Mouse (Mus musculus) liver, adult 2 months (tissue): Measurements from ENCODE around the gene Myo16. TPM values are rescaled to one million over a fixed set of nuclear protein-coding genes. Genes with fewer than 3 reads are reported as not detected.

ENCODE experiments used
- DNase-seq: peaks from one replicate; pipeline ENCODE4 v3.0.0-alpha.2; 2011; ENCODE audit warnings: low read depth, low spot score; ENCODE audit errors: extremely low read depth
- H3K27ac ChIP-seq: fragments of 200-500 bp; replicated peaks from 2 replicates; pipeline ENCODE4 v1.5.1; 2012; ENCODE audit warnings: low read depth, mild to moderate bottlenecking, control low read depth, inconsistent platforms, low read length; ENCODE audit not compliant: insufficient read depth
- H3K27me3 ChIP-seq: fragments of 200-500 bp; 2 replicates; pipeline ENCODE4 v1.6.1; 2012; ENCODE audit warnings: mild to moderate bottlenecking, moderate library complexity, low read length, inconsistent platforms; ENCODE audit not compliant: control insufficient read depth, insufficient read depth
- H3K36me3 ChIP-seq: fragments of 200-500 bp; 2 replicates; pipeline ENCODE4 v1.6.1; 2012; ENCODE audit warnings: low read length, inconsistent platforms; ENCODE audit not compliant: control insufficient read depth, insufficient read depth
- H3K4me1 ChIP-seq: fragments of 200-500 bp; 2 replicates; pipeline ENCODE4 v1.6.1; 2011; ENCODE audit warnings: low read length; ENCODE audit not compliant: control insufficient read depth, insufficient read depth
- H3K4me3 ChIP-seq: fragments of 200-500 bp; 2 replicates; pipeline ENCODE4 v1.5.1; 2011; ENCODE audit warnings: low read depth, mild to moderate bottlenecking, control low read depth, low read length, moderate library complexity; ENCODE audit not compliant: insufficient read depth
- H3K79me2 ChIP-seq: fragments of 200-500 bp; 2 replicates; pipeline ENCODE4 v1.6.1; 2012; ENCODE audit warnings: inconsistent platforms, mild to moderate bottlenecking, low read length, moderate library complexity; ENCODE audit not compliant: control insufficient read depth, insufficient read depth
- H3K9ac ChIP-seq: fragments of 200-500 bp; 2 replicates; pipeline ENCODE4 v1.6.1; 2012; ENCODE audit warnings: low read depth, mild to moderate bottlenecking, control low read depth, inconsistent platforms, low read length
- CTCF ChIP-seq: fragments of 200-500 bp; IDR thresholded peaks from 2 replicates; pipeline ENCODE4 v1.5.1; 2011; ENCODE audit warnings: low read depth, low read length, control low read depth
- POLR2A ChIP-seq: fragments of 200-500 bp; IDR thresholded peaks from 2 replicates; pipeline ENCODE4 v1.6.1; 2011; ENCODE audit warnings: low read length, control low read depth; ENCODE audit not compliant: insufficient read depth; ENCODE audit errors: extremely low read depth
- WGBS: fragments of 180-500 bp; shearing (Covaris S2); methylation state at CpG from one replicate; pipeline ENCODE4 v1.1.7; 2018; 5-methylcytosine and 5-hydroxymethylcytosine counted together
- polyA plus RNA-seq: library from polyadenylated mRNA; depleted of rRNA; stranded (reverse); fragments of >200 nt; gene quantifications from 2 replicates; pipeline ENCODE4 v1.2.3, GENCODE M21; 2012
- total RNA-seq: library from RNA; depleted of rRNA; stranded (reverse); fragments of >200 nt; gene quantifications from 2 replicates; pipeline ENCODE4 v1.2.3, GENCODE M21; 2014

Myo16 gene
- total and polyA plus RNA-seq, 2 experiments: not detected

- no peaks in the 10 kb centered on the region for H3K27me3 ChIP-seq
- no peaks in the 10 kb centered on the region for H3K36me3 ChIP-seq
- TF ChIP-seq POLR2A (no peak), CTCF (no peak)
- no peak overlapping the region for H3K27ac ChIP-seq
- 40% methylated on average over 8 of the region's 8 CpGs for WGBS
- H3K79me2 ChIP-seq: no peaks in the 10 kb centered on the region
- H3K4me1 ChIP-seq: no peaks in the 10 kb centered on the region
- DNase-seq: no peak
- no peak overlapping the region for H3K9ac ChIP-seq
- H3K4me3 ChIP-seq: no peak overlapping the region
Measured at GRCm38 (mm10) chr8:10499846-10500245, 346.1 kb downstream of the Myo16 start.

GRCm38 (mm10) chr8:10500465-10500864 lies 346.8 kb downstream of the Myo16 start:
- TF ChIP-seq POLR2A: no peak
- no peak for TF ChIP-seq CTCF
- no peaks in the 10 kb centered on the region for H3K79me2 ChIP-seq
- no peak for DNase-seq
- H3K9ac ChIP-seq: no peak overlapping the region
- H3K4me1 ChIP-seq: no peaks in the 10 kb centered on the region
- H3K27me3 ChIP-seq: no peaks in the 10 kb centered on the region
- no peak overlapping the region for H3K4me3 ChIP-seq
- no peak overlapping the region for H3K27ac ChIP-seq
- WGBS: 80% methylated on average over 6 of the region's 6 CpGs
- H3K36me3 ChIP-seq: no peaks in the 10 kb centered on the region

- H3K36me3 ChIP-seq: no peaks in the 10 kb centered on the region
- no peak overlapping the region for H3K27ac ChIP-seq
- TF ChIP-seq POLR2A (no peak), CTCF (no peak)
- no peaks in the 10 kb centered on the region for H3K27me3 ChIP-seq
- no peaks in the 10 kb centered on the region for H3K4me1 ChIP-seq
- DNase-seq: no peak
- 90% methylated on average over 3 of the region's 3 CpGs for WGBS
- no peaks in the 10 kb centered on the region for H3K79me2 ChIP-seq
- no peak overlapping the region for H3K9ac ChIP-seq
- H3K4me3 ChIP-seq: no peak overlapping the region
Measured at GRCm38 (mm10) chr8:10501750-10502149, 348.0 kb downstream of the Myo16 start.

GRCm38 (mm10) chr8:10512105-10512504 lies 358.4 kb downstream of the Myo16 start:
- WGBS: 89% methylated on average over 3 of the region's 3 CpGs
- Histone ChIP-seq H3K27ac (no peak overlapping the region), H3K4me1 (0 out of 2 replicates have a peak, but pooled peaks cover 2% of the 10 kb centered on the region), H3K27me3 (no peaks in the 10 kb centered on the region), H3K9ac (no peak overlapping the region), H3K79me2 (no peaks in the 10 kb centered on the region), H3K36me3 (no peaks in the 10 kb centered on the region), H3K4me3 (no peak overlapping the region)
- no peak for DNase-seq
- no peak for TF ChIP-seq POLR2A
- no peak for TF ChIP-seq CTCF

GRCm38 (mm10) chr8:10517381-10517780 lies 363.7 kb downstream of the Myo16 start:
- Histone ChIP-seq H3K4me1 (0 out of 2 replicates have a peak, but pooled peaks cover 2% of the 10 kb centered on the region), H3K9ac (no peak overlapping the region), H3K27me3 (no peaks in the 10 kb centered on the region), H3K79me2 (no peaks in the 10 kb centered on the region), H3K4me3 (no peak overlapping the region), H3K36me3 (no peaks in the 10 kb centered on the region), H3K27ac (no peak overlapping the region)
- DNase-seq: no peak
- TF ChIP-seq POLR2A: no peak
- no peak for TF ChIP-seq CTCF
- 93% methylated on average over 8 of the region's 8 CpGs for WGBS

GRCm38 (mm10) chr8:10519276-10519675 lies 365.6 kb downstream of the Myo16 start:
- H3K36me3 ChIP-seq: no peaks in the 10 kb centered on the region
- H3K79me2 ChIP-seq: no peaks in the 10 kb centered on the region
- no peaks in the 10 kb centered on the region for H3K27me3 ChIP-seq
- no peak overlapping the region for H3K9ac ChIP-seq
- H3K27ac ChIP-seq: no peak overlapping the region
- H3K4me1 ChIP-seq: 0 out of 2 replicates have a peak, but pooled peaks cover 2% of the 10 kb centered on the region
- DNase-seq: no peak
- H3K4me3 ChIP-seq: no peak overlapping the region
- no peak for TF ChIP-seq CTCF
- no peak for TF ChIP-seq POLR2A
- 66% methylated on average over 7 of the region's 7 CpGs for WGBS
